Mouse (Mus musculus) thymus, postnatal 10 days (tissue): ENCODE measurements around the gene Hprt.
A peak's percentile ranks its signal among the peaks of the same experiment; 100 is the strongest.

Experiments
- DNase-seq, 2 experiments: peaks; one replicate each; pipeline ENCODE4 v3.0.0; 2021; ENCODE audit warnings: low spot score in 2 of 2

Gene Hprt

DNA sequence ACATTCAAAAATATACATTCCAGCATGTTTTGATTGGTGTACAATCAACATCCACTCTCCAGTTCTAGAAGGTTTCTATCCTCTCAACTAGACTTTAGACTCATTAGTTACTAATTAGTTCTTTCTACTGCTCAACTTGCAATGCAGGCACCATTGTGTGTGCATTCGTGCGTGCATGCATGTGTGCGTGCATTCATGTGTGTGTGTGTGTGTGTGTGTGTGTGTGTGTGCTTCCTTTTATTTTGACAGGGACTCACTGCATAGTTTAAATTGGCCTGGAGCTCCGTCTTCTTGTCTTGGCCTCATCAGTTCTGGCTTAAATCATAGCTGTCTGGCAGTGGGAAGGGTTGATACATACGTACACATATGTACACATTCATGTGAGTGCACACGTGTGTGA is 53.1 kb downstream of the Hprt start:
- DNase-seq = no peak

DNA sequence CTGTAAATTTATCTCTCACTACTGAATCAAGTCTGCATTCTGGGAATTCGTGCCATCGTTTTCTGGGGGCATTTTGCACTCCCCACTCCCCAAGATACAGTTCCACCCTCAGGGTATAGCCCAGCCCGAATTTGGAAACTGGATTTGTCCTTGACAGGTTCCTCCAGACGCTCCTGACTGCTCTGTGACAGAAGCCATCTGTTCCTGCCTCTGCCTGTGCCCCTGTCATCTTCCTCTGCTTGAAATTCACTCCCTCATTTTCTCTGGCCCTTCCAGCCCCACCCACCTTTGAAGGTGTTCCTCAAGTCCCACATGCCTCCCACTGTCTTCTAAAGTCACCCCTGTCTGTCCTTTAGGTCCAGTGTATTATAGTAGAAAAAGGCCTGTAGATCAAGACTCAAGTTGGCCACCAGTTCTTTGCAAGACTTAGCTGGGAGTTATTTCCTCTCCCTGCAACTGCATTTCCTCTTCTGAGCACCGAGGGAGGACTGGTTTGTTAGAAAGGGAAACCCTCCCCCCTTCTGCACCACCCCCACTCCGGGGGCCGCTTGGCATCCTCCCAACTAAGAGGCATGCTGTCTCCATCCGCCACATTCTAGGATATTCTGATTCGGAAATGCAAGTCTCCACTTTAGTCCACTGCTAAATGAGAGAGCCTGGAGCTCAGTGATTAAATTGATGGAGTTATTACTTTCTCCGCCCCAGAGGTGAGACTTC is 57.4 kb downstream of the Hprt start:
- DNase-seq = peak in 1 of 2 experiments; percentile 20

DNA sequence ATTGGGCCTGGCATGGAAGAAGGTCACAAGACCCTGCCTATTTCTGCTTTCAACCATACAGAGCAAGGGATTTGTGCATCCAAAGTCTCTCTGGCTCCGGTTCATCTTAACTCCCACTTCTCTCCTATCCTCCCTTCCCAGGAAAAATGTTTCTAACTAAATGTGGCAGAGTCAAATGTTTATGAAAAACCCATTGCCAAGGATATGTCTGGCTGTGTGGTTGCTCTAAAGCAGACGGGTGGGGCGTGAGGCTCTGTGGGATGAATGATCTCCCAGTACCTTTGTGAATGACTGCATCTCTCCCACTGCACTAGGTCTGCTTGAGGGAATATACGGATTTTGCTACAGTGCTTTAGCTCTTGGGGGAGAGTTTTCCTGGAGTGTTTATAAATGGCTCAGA is 58.1 kb downstream of the Hprt start:
- no peak for DNase-seq

DNA sequence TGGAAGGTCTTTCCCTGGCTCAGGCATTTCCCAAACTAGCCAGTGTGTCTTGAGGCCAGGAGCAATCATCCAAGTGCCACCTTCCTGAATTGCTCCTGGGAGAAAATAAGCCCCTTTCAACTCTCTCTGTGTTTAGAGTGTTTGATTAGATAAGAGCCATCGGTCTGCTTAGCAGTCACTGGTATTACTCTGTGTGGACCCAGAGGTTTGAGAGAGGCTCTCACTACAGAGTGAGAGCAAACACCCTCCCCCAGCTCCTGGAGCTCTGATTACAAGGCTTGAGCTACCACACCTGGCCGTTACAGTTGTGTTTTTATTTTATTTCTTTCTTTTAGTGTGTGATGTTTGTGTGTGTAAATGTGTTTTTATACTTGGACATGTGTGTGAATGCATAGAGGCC is 59.0 kb downstream of the Hprt start:
- DNase-seq = no peak

DNA sequence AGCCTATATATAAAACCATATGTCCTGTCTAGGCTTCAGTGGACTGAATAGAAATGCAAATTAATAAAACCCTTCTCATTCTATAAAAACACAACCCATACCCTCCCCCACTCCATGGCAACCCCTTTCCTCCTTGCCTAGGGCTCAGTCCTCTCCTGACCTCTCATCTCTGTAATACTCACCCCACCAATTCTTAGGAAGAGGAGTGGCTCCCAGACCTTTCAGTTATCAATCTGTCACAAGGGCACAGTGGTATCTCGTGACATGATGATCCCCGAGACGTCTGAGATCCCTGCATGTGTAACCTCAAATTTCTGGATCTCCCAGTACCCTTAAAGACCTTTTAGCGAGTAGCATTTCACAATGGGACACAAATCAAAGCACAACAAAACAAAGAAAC is 61.3 kb downstream of the Hprt start:
- no peak for DNase-seq

DNA sequence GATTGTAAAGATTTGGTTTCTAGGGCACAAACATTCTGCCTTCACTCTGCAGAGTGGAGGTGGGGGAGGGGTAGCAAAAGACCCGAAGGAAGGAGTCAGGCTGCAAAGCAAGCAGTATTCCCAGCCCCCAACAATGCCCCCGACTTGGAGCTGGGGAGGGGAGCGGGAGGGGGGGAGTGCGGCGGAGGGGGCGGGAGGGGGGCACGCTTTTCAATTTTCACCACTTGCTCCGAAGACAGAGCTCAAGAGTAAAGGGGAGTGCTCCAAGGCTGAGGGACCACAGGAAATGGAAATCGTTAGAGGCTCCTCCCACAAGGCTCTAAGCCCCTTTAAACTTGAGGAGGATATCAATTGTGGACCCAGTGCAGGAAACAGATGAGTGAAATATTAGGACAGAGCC is 62.4 kb downstream of the Hprt start:
- DNase-seq = peak in 1 of 2 experiments; percentile 48

DNA sequence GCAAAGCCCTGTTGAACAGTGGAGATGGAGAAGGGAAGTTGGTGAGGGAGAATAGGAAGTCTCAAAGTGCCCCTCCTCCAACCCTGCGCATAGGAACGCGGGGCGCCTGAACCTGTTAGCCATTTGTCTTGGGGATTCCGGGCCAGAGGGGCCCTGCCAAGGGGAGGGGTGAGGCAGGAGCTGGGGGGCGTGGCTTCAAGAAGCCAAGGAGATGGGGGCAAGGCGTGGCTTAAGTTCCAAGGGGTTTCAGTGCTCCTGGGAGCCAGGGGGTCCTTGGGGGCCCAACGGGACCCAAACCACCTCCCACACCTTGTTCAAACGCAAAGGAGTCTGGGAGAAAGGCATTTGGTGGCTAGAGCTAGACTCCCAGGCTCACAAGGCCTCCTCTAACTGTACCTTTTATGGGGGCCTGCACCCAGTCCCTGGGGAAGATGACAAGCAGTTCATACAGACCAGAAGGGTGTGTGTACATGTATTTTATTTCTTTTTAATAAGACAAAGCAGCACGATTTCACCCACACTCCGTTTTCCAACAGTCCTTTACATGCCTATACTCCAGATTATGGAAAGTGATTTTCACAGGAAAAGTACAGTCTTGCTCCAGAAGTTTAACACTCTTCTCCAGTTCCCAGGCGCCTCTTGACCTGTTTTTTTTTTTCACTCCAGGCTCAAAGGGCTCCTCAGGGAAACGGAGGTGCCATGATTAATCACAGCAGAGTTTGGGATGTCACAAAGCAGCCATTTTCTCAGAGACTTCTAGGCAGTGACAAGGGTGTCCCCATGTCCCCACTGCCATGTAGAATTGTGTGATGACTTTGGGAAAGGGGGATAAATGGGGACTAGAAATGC is 64.9 kb downstream of the Hprt start:
- no peak for DNase-seq

DNA sequence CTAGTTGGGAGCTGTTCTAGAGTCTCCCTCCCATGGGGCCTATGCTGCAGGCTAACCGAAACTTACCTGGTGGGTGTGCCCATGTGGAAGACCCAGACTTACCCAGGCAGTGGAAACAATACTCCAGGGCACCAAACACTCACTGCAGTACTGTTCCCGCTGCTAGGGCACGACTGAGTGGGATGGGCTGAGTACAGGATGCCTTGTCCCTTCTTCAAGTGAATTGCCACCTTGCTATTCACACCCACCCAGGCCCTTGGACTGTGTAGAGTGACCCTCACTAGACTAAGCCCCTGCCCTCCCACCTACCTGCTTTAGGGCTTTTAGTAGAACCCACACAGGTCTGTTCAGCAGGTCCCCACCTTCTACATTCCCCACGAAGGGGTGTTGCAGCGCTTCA is 65.9 kb downstream of the Hprt start:
- DNase-seq = no peak

DNA sequence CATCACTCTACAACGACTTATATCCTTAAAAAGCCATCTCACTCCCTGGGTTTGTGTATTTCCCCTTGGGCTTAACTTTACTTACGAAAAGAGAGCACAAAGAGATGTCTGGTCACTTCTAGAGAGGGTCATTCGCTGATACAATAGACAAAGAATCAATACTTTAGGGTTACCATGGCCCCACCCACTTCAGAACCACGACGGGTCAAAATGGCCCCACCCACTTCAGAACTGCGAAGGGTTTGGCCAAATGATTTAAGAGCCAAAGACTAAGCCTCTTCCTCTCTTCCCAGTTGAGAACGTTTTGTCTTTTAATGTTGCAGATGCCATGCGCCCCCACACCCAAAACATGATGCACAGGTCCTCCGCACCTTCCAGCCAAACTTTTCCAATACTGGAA is 67.8 kb downstream of the Hprt start:
- DNase-seq = no peak

DNA sequence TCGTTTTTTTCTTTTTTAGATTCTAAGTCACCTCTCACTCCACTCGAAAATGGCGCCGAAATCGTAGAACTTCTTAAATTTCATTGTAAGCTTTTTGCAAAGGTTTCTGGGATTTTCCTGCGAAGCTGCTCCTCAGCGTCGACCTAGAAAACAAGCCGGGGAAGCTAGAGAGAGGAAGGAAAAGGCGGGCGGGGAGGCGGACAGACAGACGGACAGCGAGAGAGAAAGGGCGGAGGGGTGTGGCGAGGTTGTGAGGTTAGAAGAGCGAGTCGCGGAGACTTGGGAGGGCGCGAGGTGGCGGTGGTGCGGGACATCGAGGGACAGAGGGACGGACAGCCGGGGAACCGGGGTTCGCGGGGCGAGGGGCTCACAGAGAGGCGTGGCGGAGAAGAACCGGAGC is 68.7 kb downstream of the Hprt start:
- peak; percentile 15 to 16 for DNase-seq

DNA sequence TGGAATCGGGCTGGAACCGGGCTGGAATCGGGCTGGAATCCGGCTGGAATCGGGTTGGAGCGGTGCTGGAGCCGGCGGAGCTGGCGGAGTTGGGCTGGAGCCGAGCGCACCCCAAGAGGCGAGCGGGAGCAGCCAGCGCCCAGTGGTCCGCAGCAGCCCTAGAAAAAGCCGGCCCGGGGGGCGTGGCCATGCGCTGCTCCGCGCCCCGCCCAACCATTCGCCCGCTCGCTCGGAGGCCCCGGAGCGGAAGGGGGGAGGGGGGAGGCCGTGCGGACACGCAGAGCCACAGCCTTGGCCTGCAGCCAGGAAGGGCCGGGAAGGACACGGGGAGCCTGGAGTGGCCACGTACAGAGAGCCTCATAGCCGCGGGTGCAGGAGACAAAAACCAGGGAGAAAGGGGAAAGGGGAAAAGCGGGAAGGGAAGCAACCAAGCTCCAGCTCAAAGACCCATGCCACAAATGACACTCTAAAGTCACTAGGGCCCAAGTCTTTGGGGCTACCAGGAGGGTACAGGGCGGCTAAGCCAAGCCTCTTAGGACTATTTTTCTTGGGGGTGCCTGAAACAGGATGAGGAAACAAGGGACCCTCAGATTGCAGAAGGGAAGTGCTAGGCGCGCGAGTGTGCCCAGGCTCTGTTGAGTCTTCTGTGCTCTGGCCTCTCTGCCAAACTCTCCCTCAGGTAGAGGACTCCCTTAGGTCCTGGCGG is 69.3 kb downstream of the Hprt start:
- peak; percentile 52 to 67 for DNase-seq

DNA sequence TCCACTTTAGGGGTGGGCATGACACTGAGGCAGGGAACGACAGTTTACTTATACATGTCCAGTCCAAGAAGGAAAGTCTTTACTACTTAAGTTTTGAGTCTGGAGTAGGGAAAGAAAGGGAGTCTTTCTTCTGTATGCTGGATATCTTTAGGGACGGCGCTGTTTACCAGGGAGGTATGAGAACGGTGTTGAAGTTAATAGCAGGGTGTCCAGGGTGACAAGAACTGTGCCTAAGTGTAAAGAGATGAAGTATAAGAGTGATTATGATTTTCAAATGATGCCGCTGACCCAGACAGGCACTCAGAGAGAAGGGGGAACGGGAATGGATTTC is 69.8 kb downstream of the Hprt start:
- no peak for DNase-seq

DNA sequence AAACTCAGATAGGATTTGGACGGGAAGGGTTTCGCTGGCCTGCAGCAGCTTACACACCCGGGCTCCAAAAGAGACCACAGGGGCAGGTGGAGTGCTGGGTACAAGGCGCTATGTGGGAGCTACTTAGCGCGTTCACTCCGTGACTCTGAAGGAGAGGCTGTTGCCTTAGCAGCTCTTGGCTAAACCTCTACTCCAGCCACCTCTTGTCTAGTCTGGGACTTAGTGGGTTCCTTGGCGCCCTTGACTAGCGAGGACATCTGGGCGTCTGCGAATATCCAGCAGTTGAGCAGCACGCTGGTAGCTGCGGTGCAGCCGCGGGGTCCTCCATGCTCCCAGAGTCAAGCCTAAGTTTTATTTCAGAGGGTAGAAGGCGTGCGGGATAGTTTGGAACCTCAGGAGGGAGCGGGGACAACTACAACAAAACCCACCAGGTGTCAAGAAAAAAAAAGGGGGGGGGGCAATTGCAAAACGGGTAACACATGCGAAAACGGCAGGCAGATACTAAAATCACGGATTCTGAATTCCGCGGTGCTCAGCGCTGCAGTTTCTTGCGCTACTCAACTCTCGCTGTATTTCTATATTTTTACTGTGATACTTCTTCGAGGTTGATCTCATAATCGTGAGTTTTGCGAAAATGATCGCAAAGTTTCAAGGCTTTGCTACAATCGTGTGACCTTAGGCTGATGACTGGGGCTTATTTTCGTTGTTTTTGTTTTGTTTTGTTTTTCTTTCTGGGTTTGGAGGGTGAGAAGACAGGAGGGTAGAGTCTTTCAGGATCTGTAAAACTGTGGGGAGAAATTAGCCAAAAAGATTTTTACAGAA is 70.7 kb downstream of the Hprt start:
- no peak for DNase-seq

DNA sequence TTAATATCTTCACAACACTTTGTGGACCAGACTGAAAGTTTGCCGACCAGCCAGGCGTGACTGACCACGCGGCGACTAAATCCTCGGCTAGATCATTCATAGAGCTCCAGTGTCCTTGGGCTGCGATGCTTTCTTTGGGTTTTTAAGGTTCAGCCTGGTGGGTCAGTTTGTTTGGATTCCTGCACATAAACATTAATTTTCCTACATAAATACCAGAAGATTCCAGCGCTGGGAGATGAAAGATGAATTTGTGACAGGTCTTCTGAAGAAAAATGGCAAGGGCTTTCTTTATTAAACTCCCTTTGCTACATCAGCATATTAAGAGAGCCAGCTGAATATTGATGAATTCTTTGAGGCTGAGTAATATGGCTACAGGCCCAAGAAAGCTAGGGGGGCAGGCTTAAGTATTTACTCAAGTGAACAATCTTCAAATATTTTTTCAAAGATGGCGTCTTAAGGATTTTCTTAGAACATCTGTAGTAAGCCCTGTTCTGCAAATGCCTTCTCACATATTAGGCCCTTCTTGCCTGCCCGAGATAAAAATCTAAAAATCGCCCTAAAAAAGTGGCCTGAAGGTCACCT is 71.6 kb downstream of the Hprt start:
- no peak for DNase-seq

DNA sequence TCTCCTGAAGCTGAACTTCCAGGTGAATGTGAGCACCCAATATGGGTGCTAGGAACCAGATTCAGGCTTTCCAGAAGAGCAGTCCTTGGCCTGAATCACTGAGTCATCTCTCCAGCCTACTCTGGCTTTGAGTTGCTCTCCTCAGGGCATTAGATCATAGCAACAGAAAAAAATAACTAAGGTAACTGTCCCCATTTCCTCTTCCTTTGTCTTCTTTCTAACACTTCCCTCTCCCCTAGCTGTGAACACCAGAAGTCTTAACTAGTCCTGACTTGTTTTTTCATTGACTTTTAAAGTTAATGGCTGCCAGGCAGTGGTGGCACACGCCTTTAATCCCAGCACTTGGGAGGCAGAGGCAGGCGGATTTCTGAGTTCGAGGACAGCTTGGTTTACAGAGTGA is 76.5 kb downstream of the Hprt start:
- DNase-seq = no peak
